Mouse (Mus musculus): ENCODE measurements at regions not wholly inside any gene's neighbourhood (a gene's known extent, or its start where the extent isn't known, plus 50 kb on each side); places are given as distances from the start of the nearest gene placed in this dataset.

DNA sequence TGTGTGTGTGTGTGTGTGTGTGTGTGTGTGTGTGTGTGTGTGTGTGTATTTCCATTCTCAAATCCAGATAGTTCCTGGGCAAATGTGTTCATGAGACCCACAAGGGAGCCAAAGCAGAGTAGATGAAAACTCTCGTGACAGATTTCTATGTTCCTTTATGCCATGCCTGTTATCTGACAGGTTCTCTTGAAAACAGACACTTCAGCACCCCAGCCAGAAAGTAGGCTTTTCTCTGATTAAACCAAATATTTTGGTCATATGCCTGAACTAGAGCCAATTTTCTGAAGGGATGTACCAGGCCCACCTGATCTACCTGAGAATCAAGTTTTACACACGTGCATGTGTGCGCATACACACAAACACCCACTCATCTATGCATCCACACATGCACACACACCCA, 95.5 kb downstream of the Psat1 start:
- DNase-seq (ENCODE audit: low spot score), result no peak

- DNase-seq (ENCODE audit: low spot score), result no peak
Measured at GRCm38 (mm10) chr19:15850722-15851121, 96.4 kb downstream of the Psat1 start.

GRCm38 (mm10) chr19:15849235-15849634, 97.9 kb downstream of the Psat1 start:
- DNase-seq (ENCODE audit: low spot score), result no peak

GRCm38 (mm10) chr19:15838327-15838726, 108.8 kb downstream of the Psat1 start:
- peak; percentile 11 for DNase-seq (ENCODE audit: low spot score)

GRCm38 (mm10) chr19:15837715-15838175, 109.4 kb downstream of the Psat1 start:
- DNase-seq (ENCODE audit: low spot score), result peak; percentile 54

- DNase-seq (ENCODE audit: low spot score), result peak; percentile 50
Measured at GRCm38 (mm10) chr19:15836956-15837714, 110.0 kb downstream of the Psat1 start.

DNA sequence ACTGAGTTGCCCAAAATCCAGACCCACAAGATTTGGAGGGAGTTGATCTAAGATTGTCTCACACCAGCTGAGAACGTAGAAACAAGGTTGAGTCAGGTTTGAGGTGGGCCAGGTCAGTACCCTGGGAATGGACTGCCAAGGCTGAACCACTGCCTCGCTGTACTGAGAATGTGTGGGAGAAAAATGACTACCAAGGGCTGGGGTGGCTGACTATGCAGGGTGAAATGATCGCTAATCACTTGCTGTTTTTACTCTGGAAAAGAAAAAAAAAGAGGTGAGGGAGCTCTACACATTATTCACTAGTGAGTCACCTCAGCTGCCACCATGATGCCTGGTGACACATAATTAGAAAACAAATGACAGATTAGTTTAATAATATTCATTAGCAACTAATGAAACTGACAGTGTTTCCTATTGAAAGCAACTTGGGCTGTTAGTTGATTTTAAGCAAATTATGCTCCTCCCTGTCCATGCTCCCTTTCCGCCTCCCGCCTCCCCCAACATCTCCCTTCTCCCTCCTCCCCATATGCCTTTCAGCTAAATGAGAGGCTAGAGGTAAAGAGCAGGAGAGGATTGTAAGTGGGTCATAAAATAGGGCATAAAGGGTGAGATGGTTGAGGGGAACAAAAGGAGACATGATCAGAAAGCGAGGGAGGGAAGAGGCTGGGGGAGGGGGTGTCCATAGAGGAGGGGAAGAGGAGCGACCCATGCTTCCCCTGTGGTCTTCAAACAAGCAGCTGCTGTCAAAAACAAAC, 110.8 kb downstream of the Psat1 start:
- peak; percentile 29 for DNase-seq (ENCODE audit: low spot score)

DNA sequence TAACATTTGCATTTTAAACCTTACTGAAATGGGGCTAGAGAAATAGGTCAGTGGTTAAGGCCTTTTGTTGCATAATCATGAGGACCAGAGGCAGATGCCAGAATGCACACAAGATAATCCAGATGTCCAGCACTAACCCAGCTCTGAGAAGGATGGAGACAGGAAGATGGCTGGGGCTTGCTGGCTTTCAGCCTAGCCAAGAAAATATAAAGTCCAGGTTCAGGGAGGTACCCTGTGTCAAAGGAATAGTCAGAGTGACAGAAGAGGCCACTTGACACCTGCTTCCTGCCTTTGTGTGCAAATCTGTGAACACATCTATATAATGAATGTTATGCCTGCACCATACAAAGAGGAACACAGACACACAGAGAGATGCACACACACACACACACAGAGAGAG, 116.8 kb downstream of the Psat1 start:
- no peak for DNase-seq (ENCODE audit: low spot score)

GRCm38 (mm10) chr19:15829158-15829557, 118.0 kb downstream of the Psat1 start:
- no peak for DNase-seq (ENCODE audit: low spot score)

GRCm38 (mm10) chr19:15827990-15828705, 119.0 kb downstream of the Psat1 start:
- no peak for DNase-seq (ENCODE audit: low spot score)

GRCm38 (mm10) chr19:15827120-15827989, 119.8 kb downstream of the Psat1 start:
- DNase-seq (ENCODE audit: low spot score), result peak; percentile 48

- no peak for DNase-seq (ENCODE audit: low spot score)
Measured at GRCm38 (mm10) chr19:15823688-15824371, 123.3 kb downstream of the Psat1 start.

- DNase-seq (ENCODE audit: low spot score), result peak; percentile 71
Measured at GRCm38 (mm10) chr19:15820020-15820419, 127.1 kb downstream of the Psat1 start.

- DNase-seq (ENCODE audit: low spot score), result no peak
Measured at GRCm38 (mm10) chr19:15815166-15815565, 132.0 kb downstream of the Psat1 start.

GRCm38 (mm10) chr19:15809008-15809407, 138.1 kb downstream of the Psat1 start:
- DNase-seq (ENCODE audit: low spot score), result no peak

- no peak for DNase-seq (ENCODE audit: low spot score)
Measured at GRCm38 (mm10) chr19:15807681-15808080, 139.5 kb downstream of the Psat1 start.

DNA sequence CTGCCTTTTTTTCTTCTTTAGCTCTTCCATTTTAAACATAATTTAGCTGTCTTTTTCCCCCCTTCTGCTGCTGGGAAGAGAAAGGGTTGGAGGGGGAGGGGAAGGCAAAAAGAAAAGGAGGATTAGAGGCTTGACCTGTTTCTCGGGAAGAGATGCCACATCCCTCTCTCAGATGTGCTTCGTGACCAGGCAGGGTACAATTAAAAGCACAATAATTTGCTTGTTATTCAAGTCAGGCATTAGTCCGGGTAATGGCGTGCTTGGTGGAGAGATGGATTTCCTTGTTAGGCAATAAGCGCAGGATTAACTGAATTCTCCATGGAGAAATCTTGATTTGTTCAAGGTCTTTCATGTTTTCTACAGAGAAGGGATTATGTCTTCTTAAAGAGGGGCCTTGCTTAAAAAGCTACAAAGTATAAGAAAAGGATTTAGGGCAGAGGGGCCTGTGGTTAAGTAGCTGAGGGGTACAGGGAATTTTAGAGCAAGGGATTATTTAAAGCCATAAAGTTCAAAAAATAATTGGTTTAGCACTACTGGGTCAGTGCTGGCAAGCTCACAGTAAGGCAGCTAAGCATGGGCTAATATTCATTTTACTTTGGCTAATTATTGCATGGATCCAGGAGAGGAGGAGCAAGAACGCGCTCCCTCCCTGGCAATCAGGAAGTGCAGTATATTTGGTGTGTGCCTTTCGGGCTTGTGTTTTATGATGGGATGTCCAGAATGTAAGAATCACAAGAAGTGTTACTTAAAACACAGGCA, 143.8 kb downstream of the Psat1 start:
- DNase-seq (ENCODE audit: low spot score), result peak; percentile 70

GRCm38 (mm10) chr19:15802641-15803040, 144.5 kb downstream of the Psat1 start:
- no peak for DNase-seq (ENCODE audit: low spot score)

- DNase-seq (ENCODE audit: low spot score), result peak; percentile 96
Measured at GRCm38 (mm10) chr19:15801811-15802486, 145.2 kb downstream of the Psat1 start.
